Mouse (Mus musculus) spleen, adult 2 months (tissue): ENCODE data around the gene Pheta1.

Experiments
- CTCF ChIP-seq: fragments of 200-500 bp; IDR thresholded peaks from 2 replicates; pipeline ENCODE4 v1.5.1; 2011; ENCODE audit warnings: mild to moderate bottlenecking, inconsistent platforms; ENCODE audit not compliant: insufficient read depth, insufficient read length, insufficient replicate concordance; ENCODE audit errors: extremely low read depth
- POLR2A ChIP-seq: fragments of 200-500 bp; IDR thresholded peaks from 2 replicates; pipeline ENCODE4 v1.6.1; 2011; ENCODE audit warnings: low read depth, low read length, inconsistent platforms

DNA sequence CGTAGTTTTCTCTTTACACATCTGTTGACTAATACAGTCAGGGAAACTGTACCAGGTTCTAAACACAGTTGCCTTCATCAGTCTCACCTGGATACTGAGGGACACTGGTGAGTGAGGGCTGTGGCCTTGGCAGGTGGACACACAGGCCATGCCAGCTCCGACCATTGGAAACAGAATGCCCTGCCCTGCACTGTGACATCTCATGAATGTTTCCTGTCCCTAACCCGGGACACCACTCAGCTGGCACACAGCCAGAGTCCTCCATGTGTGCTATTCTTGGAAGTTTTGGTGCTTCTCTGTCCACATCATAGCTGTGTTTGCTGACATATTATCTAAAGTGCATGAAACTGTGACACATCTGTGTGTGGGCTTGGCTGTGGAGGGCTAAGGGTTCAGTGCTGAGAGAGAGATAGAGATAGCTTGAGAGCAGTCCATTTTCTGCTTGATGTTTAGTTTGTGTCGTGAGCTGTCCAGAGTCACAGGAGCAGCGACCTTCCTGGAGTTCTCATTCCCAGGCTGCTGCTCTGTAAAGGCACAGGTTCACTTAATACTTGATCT, 39.0 kb upstream of the Pheta1 start:
- no peak for TF ChIP-seq CTCF
- no peak for TF ChIP-seq POLR2A
